Mouse (Mus musculus) CH12.LX (cell line): Measurements from ENCODE around the gene Pus1. TPM values are rescaled to one million over a fixed set of nuclear protein-coding genes. Genes with fewer than 3 reads are reported as not detected.

ENCODE experiments used
- DNase-seq: peaks from one replicate; pipeline ENCODE4 v3.0.0-alpha.2; 2013; ENCODE audit errors: extremely low read depth
- H3K27ac ChIP-seq: 2 replicates; pipeline ENCODE4 v1.5.1; 2012; ENCODE audit warnings: low read depth, mild to moderate bottlenecking, control low read depth, moderate library complexity; ENCODE audit not compliant: insufficient read depth
- H3K27me3 ChIP-seq: replicated peaks from 2 replicates; pipeline ENCODE3; 2012; ENCODE audit warnings: inconsistent platforms
- H3K36me3 ChIP-seq, 2 experiments: replicated peaks in 1 of 2; 2 replicates each; pipeline versions ENCODE3 to v1.6.1; 2012; ENCODE audit warnings: inconsistent platforms in 1 of 2, low read length in 1 of 2, mild to moderate bottlenecking in 1 of 2, mixed read lengths in 1 of 2, moderate library complexity in 1 of 2; ENCODE audit not compliant: control insufficient read depth in 1 of 2, insufficient read depth in 1 of 2
- H3K4me1 ChIP-seq, 2 experiments: 2 replicates each; pipeline ENCODE4 v1.6.1; 2012; ENCODE audit warnings: inconsistent platforms in 1 of 2, moderate library complexity in 1 of 2; ENCODE audit not compliant: insufficient read depth in 2 of 2, control insufficient read depth in 1 of 2
- H3K4me2 ChIP-seq: 2 replicates; pipeline ENCODE4 v1.6.1; 2012; ENCODE audit warnings: low read depth, mild to moderate bottlenecking, control low read depth; ENCODE audit not compliant: poor library complexity, insufficient read depth, severe bottlenecking
- H3K4me3 ChIP-seq, 3 experiments: fragments of 150-350 bp in 1 of 3; sonication (generic) in 1 of 3; replicated peaks in 1 of 3; 2 replicates each; pipeline versions ENCODE3 to v1.5.1; 2011 to 2012; ENCODE audit warnings: low read depth in 2 of 3, low read length in 2 of 3, mild to moderate bottlenecking in 2 of 3, moderate library complexity in 2 of 3, control low read depth in 1 of 3, improper control_type of control experiment in 1 of 3, inconsistent platforms in 1 of 3, mixed read lengths in 1 of 3; ENCODE audit not compliant: poor library complexity in 1 of 3
- H3K79me2 ChIP-seq: replicated peaks from 2 replicates; pipeline ENCODE4 v1.6.1; 2012; ENCODE audit warnings: mild to moderate bottlenecking, moderate library complexity; ENCODE audit not compliant: control insufficient read depth, poor library complexity, insufficient read depth, severe bottlenecking; ENCODE audit errors: extremely low read depth
- H3K9ac ChIP-seq: 2 replicates; pipeline ENCODE4 v1.6.1; 2012; ENCODE audit warnings: low read depth, mild to moderate bottlenecking, control low read depth, moderate library complexity; ENCODE audit not compliant: insufficient read depth
- H3K9me3 ChIP-seq: replicated peaks from 2 replicates; pipeline ENCODE3; 2012; ENCODE audit warnings: low read length, inconsistent platforms, mixed read lengths
- BHLHE40 ChIP-seq: IDR thresholded peaks from 2 replicates; pipeline ENCODE4 v1.6.1; 2011; ENCODE audit warnings: mild to moderate bottlenecking, low read depth, low read length, improper control_type of control experiment
- CHD1 ChIP-seq: IDR thresholded peaks from 2 replicates; pipeline ENCODE4 v1.6.1; 2012; ENCODE audit warnings: low read depth, low read length, improper control_type of control experiment, inconsistent platforms
- CTCF ChIP-seq, 2 experiments: IDR thresholded peaks in 1 of 2; conservative IDR thresholded peaks in 1 of 2; 2 replicates each; pipeline ENCODE4 v1.5.1; 2011 to 2012; ENCODE audit warnings: low read depth in 2 of 2, low read length in 2 of 2, improper control_type of control experiment in 1 of 2, inconsistent platforms in 1 of 2, mild to moderate bottlenecking in 1 of 2, moderate library complexity in 1 of 2
- E2F4 ChIP-seq: IDR thresholded peaks from 2 replicates; pipeline ENCODE4 v1.6.1; 2011; ENCODE audit warnings: low read depth, low read length, improper control_type of control experiment; ENCODE audit not compliant: insufficient replicate concordance
- EP300 ChIP-seq: IDR thresholded peaks from 2 replicates; pipeline ENCODE4 v1.6.1; 2011; ENCODE audit warnings: low read length, improper control_type of control experiment
- GABPA ChIP-seq: IDR thresholded peaks from 2 replicates; pipeline ENCODE4 v1.6.1; 2012; ENCODE audit warnings: low read depth, low read length, improper control_type of control experiment, inconsistent platforms; ENCODE audit not compliant: insufficient replicate concordance
- MAFK ChIP-seq: IDR thresholded peaks from 2 replicates; pipeline ENCODE4 v1.6.1; 2011; ENCODE audit warnings: low read length, improper control_type of control experiment; ENCODE audit not compliant: insufficient replicate concordance
- MAX ChIP-seq: IDR thresholded peaks from 2 replicates; pipeline ENCODE4 v1.6.1; 2011; ENCODE audit warnings: low read length, improper control_type of control experiment
- MXI1 ChIP-seq: IDR thresholded peaks from 2 replicates; pipeline ENCODE4 v1.6.1; 2011; ENCODE audit warnings: mild to moderate bottlenecking, low read depth, low read length, improper control_type of control experiment
- MYC ChIP-seq: IDR thresholded peaks from 2 replicates; pipeline ENCODE4 v1.6.1; 2011; ENCODE audit warnings: low read depth, mild to moderate bottlenecking, improper control_type of control experiment, low read length
- NRF1 ChIP-seq: IDR thresholded peaks from 2 replicates; pipeline ENCODE4 v1.6.1; 2014; ENCODE audit warnings: low read depth, mild to moderate bottlenecking, inconsistent platforms, low read length, improper control_type of control experiment, moderate library complexity
- PAX5 ChIP-seq: IDR thresholded peaks from 2 replicates; pipeline ENCODE4 v1.6.1; 2012; ENCODE audit warnings: low read length, inconsistent platforms, mixed read lengths
- POLR2A ChIP-seq: IDR thresholded peaks from 2 replicates; pipeline ENCODE4 v1.6.1; 2011; ENCODE audit warnings: low read depth, mild to moderate bottlenecking, improper control_type of control experiment, low read length
- POLR2AphosphoS2 ChIP-seq: IDR thresholded peaks from 2 replicates; pipeline ENCODE4 v1.6.1; 2011; ENCODE audit warnings: low read depth, low read length, improper control_type of control experiment
- RCOR1 ChIP-seq: conservative IDR thresholded peaks from 2 replicates; pipeline ENCODE4 v1.6.1; 2012; ENCODE audit warnings: low read depth, mild to moderate bottlenecking, inconsistent platforms, low read length, improper control_type of control experiment
- USF1 ChIP-seq: IDR thresholded peaks from 2 replicates; pipeline ENCODE4 v1.6.1; 2014; ENCODE audit warnings: low read depth, mild to moderate bottlenecking, inconsistent platforms, low read length, improper control_type of control experiment
- ZC3H11A ChIP-seq: IDR thresholded peaks from 2 replicates; pipeline ENCODE4 v1.6.1; 2012; ENCODE audit warnings: low read depth, mild to moderate bottlenecking, inconsistent platforms, low read length, improper control_type of control experiment
- ZKSCAN1 ChIP-seq: IDR thresholded peaks from 2 replicates; pipeline ENCODE4 v1.6.1; 2012; ENCODE audit warnings: low read depth, inconsistent platforms, low read length, improper control_type of control experiment, borderline replicate concordance
- ZMIZ1 ChIP-seq: IDR thresholded peaks from 2 replicates; pipeline ENCODE4 v1.6.1; 2012; ENCODE audit warnings: low read depth, mild to moderate bottlenecking, inconsistent platforms, low read length, improper control_type of control experiment
- ZNF384 ChIP-seq: IDR thresholded peaks from 2 replicates; pipeline ENCODE4 v1.6.1; 2012; ENCODE audit warnings: low read depth, low read length, improper control_type of control experiment, inconsistent platforms
- dilution Hi-C: fragments of 300-500 bp; cut with MboI; formaldehyde crosslinking; loops from 2 replicates; pipeline ENCODE4 v1.14.3; 2020; ENCODE audit warnings: low sequenced_read_pairs; ENCODE audit not compliant: extremely low pct_unique_long_range_greater_than_20kb, extremely low pct_ligation_motif_present
- in situ Hi-C: fragments of 300-500 bp; cut with MboI; formaldehyde crosslinking; loops from 3 replicates; pipeline ENCODE4 v1.14.3; 2019; ENCODE audit warnings: low sequenced_read_pairs, low pct_ligation_motif_present, low pct_unique_long_range_greater_than_20kb, mixed read lengths
- polyA plus RNA-seq: library from polyadenylated mRNA; unstranded; fragments of >175 nt; gene quantifications from 2 replicates; pipeline ENCODE4 v1.2.1, GENCODE M21; 2012; ENCODE audit warnings: low read depth; ENCODE audit not compliant: insufficient read length
- total RNA-seq, 2 experiments: library from RNA; depleted of rRNA; stranded (reverse); fragments of 300-350 nt in 1 of 2; fragments of >200 nt in 1 of 2; gene quantifications; 2 replicates each; pipeline ENCODE4 v1.2.3; 2012 to 2014

Pus1 gene
- total and polyA plus RNA-seq, 3 experiments = 59.1 to 84.6 (median 72.4) TPM

DNA sequence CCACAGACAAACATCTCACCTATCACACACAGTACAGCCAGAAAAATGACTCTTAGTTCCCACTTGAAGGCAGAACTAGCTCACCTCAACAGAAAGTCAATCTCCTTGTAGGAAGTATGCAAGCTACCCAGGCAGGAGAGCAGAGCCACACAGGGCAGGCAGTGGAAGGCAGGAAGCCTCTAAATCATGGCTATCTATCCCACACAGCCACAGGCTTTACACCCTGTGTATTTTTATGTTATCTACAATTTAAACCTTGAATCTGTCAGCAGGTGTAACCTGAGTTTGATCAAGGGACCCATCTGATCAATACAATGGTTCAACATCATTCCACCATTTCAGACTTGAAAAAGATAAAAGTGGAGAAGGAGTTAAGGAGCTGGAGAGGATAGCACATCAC lies 22.4 kb upstream of the Pus1 start:
- in situ Hi-C loops (no loop called here), dilution Hi-C loops (no loop called here)
- H3K4me2 ChIP-seq = no peak overlapping the region
- TF ChIP-seq EP300 (no peak), ZKSCAN1 (no peak), ZNF384 (no peak), GABPA (no peak), BHLHE40 (no peak), PAX5 (no peak), CTCF (conservative IDR thresholded peaks at IDR 0.05 in 1 of 2, IDR thresholded peaks at IDR 0.05 in 1 of 2; ENCODE audit: low read depth in 2 of 2, low read length in 2 of 2) (no peak), MAFK (no peak), NRF1 (no peak), MXI1 (no peak), POLR2A (no peak), POLR2AphosphoS2 (no peak), ZMIZ1 (no peak), MYC (no peak)
- peaks cover 13 to 41% of the 10 kb centered on the region in 2 experiments for H3K4me1 ChIP-seq
- H3K79me2 ChIP-seq = no peaks in the 10 kb centered on the region
- H3K9ac ChIP-seq = no peak overlapping the region
- no peaks in the 10 kb centered on the region for H3K27me3 ChIP-seq
- no peak overlapping the region for H3K4me3 ChIP-seq
- no peaks in the 10 kb centered on the region for H3K9me3 ChIP-seq
- peaks cover 31 to 72% of the 10 kb centered on the region in 2 experiments for H3K36me3 ChIP-seq
- no peak for DNase-seq
- no peak overlapping the region for H3K27ac ChIP-seq

GRCm38 (mm10) chr5:110802186-110802585 lies 21.7 kb upstream of the Pus1 start:
- no peaks in the 10 kb centered on the region for H3K79me2 ChIP-seq
- no peak overlapping the region for H3K4me3 ChIP-seq
- no peak for TF ChIP-seq MYC
- no peak for TF ChIP-seq USF1
- TF ChIP-seq E2F4 = no peak
- no peak for TF ChIP-seq GABPA
- no peak for TF ChIP-seq MAFK
- no peak for TF ChIP-seq CHD1
- no peak for TF ChIP-seq MAX
- no peak for TF ChIP-seq RCOR1
- TF ChIP-seq ZMIZ1 = no peak
- no peak for TF ChIP-seq PAX5
- TF ChIP-seq ZC3H11A = no peak
- H3K9me3 ChIP-seq = no peaks in the 10 kb centered on the region
- in situ Hi-C loops = no loop called here
- no peak overlapping the region for H3K27ac ChIP-seq
- no peak overlapping the region for H3K4me2 ChIP-seq
- no peak overlapping the region for H3K9ac ChIP-seq
- H3K36me3 ChIP-seq = peaks cover 36 to 78% of the 10 kb centered on the region in 2 experiments
- DNase-seq = no peak
- H3K4me1 ChIP-seq = peaks cover 11 to 37% of the 10 kb centered on the region in 2 experiments
- H3K27me3 ChIP-seq = no peaks in the 10 kb centered on the region
- dilution Hi-C loops = no loop called here
